Mouse (Mus musculus) activated CD4-positive, CD25-positive, alpha-beta regulatory T cell, adult 4 months (primary cell): ENCODE results near the gene Tmed1. TPM values are rescaled to one million over a fixed set of nuclear protein-coding genes. Genes with fewer than 3 reads are reported as not detected.
A peak's percentile ranks its signal among the peaks of the same experiment; 100 is the strongest.
"Not testable (repeated sequence)": the region's sequence is repeated elsewhere in the genome, so short reads cannot be mapped to it uniquely, and the experiment has no call there.

ENCODE experiments used
- ATAC-seq: one replicate; pipeline ENCODE4 v1.8.0; 2017
- polyA plus RNA-seq, 2 experiments: library from polyadenylated mRNA; unstranded; fragments of 100-300 nt; shearing (Covaris generic); gene quantifications; one replicate each; pipeline ENCODE4 v1.2.1; 2017

The Tmed1 gene
- polyA plus RNA-seq, 2 experiments from 2014 or later, result 2.7 to 3.1 TPM

DNA sequence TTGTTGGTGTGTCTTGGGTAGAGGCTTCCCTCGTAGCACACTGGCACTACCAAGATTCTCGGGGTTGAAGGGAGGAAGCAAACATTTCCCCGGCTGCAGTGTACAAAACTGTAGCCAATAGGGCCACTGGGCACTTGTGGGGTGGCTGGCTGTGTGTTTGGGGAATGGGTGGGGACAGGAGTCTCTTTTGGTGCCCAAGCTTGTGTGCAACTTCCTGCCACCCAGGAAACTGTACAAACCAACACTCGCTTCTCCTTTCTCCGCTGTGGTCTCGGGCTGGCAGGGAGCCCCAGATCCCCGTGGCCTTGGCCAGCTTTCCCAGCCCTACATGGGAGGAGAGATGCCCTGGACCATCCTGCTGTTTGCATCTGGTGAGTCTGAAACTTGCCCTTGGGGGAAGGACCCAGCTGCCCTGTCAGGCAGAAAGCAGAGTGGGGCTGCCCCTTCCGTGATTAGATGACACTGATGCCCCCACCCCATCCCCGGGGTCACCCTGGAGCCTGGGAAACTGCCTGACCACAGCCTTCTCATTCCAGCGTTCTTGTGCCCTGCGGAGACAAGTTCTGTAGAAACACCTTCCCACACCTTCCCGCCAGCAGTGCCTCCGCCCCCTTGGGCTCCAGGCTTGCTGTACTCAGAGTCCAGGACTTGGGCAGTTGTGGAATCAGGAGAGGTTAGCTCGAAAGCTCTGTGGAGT is 16.0 kb upstream of the Tmed1 start, which contains the start of gene AB124611:
Gene AB124611 (plus strand): TSS at position 240 of the 697 bp plus-strand sequence.
- peak; percentile 89 for ATAC-seq

DNA sequence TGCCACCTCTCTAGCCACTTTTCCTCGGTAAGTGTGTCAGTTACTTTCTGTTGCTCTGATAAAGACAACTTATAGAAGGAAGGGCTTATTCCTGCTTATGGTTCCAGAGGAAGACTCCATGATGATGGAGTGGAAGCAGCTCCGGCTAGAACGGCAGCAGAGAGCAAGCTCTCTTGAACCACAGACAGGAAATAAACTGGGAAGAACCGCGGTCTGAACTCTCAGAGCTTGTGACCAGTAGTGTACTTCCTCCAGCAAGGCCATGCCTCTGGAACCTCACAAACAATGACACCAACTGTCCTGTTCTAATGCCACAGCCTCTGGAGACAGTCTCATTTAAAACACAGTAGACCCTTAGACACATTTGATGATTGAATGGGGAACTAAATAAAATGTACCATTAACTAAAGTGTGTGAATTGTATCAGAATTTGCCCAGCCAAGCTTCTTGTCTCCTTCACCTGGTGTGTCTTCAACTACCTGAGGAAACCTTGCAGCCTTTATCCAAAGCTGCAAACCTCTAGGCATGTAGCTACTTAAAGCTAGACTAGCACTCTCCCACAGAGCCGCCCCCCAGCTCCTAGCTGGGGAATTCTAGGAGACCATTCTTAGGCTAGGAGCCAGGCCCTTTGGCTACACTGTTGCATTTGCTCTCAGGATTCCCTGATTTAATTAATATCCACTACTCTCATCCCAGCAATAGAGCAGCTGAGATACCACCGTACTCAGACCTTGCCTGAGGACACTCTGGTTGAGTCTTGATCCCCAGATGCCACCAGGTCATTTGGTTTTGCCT is 15.3 kb upstream of the Tmed1 start:
- ATAC-seq, result no peak

DNA sequence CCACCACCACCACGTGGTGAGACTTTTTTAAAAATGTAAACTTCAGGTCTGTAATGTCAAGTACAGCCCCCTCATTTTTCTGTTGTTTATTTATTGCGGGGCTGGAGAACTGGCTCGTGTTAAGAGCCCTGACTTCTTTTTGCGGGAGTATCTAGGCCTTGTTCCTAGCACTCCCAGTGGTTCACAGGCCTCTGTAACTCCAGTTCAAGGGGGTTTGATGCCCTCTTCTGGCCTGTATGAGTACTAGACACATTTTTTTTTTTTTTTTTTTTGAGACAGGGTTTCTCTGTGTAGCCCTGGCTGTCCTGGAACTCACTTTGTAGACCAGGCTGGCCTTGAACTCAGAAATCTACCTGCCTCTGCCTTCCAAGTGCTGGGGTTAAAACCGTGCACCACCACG is 8.6 kb upstream of the Tmed1 start:
- ATAC-seq, result not testable (repeated sequence)

DNA sequence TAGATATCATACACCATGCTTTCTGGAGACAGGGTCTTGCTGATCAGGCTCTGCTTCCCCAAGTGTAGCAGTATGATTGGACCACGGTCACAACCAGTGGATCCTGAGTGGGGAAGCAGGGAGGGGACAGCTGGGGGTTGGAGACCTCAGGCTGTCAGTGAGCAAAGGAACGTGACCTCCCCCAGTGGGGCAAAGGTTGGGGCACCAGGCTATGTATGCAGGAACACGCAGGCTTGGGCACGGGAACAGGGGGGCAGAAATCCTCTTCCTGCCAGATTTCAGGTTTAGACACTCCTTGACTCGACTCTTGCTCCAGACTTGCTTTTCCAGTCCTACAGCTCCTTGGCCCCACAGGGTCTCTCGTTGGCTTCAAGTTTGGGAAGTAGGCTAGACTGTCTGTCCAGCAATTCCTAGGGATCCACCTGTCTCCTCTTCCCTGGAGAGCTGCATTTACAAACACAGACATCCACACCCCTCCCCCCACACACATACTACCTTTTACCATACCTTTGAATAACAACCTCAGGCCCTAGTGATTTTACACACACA is 8.0 kb upstream of the Tmed1 start:
- no peak for ATAC-seq

DNA sequence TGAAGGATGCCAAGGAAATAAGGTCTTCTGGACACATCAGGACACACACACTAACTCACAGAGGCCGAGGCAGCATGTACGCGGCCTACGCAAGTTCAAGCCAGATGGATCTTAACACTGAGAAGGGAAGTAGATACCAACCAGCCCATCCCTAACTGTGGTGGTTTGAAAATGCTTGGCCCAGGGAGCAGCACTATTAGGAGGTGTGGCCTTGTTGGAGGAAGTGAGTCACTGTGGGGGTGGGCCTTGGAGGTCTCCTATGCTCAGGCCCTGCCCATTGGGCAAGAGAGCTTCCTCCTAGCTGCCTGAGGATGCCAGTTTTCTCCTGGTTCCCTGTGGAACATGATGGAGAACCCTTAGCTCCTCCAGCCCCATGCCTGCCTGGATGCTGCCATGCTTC is 3.4 kb upstream of the Tmed1 start:
- no peak for ATAC-seq

DNA sequence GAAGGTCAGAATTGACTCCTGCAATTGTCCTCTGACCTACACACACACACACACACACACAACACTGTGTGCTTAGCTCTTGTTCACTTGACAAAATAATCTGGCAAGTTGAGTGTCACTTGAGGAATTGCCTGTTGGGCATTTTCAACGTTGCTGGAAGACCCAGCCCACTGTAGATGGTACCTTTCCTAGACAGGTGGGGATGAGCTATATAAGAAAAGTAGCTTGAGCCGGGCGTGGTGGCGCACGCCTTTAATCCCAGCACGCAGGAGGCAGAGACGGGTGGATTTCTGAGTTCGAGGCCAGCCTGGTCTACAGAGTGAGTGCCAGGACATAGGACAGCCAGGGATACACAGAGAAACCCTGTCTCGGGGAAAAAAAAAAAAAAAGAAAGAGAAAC is 1.0 kb upstream of the Tmed1 start:
- ATAC-seq, result no peak

DNA sequence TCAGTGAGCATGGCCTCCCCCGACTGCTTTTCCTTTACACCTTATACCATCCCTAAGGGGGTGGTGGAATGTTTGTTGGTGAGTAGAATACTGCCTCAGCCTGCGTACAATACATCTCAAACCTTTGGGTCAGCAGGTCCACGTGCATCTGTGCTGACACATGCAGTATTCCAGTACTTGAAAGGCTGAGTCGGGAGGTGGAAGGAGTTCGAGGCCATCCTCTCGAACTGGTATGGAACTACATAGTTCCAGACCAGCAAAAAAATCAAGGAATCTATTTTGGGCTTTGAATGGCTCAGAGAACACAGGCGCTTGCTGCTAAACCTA is 600 bp upstream of the Tmed1 start:
- no peak for ATAC-seq

DNA sequence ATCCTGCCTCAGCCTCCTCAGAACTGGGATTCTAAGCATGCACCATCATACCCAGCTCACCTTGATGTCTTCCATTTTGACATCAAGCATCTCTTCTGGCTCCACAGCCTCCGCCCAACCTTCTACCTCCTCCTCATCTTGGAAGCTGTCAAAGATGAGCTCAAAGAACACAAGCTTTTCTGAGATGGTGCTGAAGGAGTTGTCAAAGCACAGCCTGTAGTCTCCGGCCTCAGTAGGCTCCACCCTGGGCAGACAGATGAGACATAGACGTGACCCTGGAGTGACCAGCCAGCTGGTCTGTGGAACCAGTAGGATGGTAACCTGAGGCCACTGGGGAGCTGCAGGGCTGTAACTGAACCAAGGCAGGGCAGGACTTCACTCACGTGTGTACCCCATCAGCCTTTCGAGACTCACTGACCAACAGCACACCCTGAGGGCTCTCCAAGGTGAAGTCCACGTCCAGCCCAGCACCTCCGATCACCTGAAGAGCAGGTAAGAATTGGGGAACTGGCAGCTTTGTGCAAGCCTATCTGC is 1.1 kb downstream of the Tmed1 start:
- no peak for ATAC-seq

DNA sequence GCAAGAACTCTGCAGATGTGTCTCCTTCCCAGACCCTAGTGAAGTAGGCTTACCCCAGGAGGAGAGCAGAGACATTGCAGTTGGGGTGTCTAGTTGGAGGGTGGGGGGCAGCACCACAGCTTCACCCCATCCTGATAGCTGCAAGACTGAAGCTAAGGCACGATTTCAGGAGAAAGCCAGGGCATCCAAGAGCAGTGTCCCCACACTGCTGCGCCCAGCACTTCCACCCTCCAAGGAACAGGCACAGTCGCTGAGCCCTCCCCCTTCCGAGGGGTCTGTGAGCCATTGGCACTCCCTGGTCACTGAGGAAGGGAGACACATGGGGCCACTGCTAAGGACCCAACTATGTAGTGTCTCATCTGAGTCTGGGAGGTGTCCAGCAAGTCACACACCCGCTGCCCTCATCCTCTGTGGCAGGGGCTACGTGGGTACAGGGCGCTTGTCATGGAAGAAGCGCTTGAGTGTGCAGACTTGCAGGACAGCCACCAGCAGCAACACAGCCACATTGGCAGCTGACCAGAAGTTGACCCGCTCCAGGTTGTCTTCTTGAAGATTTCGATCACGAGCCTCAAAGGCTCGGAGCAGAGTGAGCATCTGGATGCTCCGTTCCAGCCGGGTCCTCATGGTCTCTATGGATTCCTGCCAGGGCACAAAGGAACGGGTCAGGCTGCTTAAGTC is 2.2 kb downstream of the Tmed1 start:
- no peak for ATAC-seq

DNA sequence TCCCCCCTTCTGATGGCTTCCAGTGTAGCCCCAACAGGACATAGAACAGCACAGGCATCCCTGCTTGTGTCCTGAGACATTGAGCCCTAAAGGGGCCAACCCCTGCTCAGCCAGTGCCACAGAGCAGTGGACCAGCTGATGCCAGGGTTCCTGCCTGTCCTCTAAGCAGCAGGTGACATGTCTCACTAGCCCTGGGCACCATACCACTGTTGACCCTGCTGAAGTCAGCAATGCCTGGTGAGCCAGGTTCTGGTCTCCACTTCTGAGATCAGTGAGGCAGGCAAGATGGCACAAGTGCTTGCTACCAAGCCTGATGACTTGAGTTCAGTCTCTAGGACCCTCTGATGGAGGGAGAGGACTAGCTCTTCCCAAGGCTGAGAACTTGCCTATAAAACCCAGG is 4.3 kb downstream of the Tmed1 start:
- no peak for ATAC-seq

DNA sequence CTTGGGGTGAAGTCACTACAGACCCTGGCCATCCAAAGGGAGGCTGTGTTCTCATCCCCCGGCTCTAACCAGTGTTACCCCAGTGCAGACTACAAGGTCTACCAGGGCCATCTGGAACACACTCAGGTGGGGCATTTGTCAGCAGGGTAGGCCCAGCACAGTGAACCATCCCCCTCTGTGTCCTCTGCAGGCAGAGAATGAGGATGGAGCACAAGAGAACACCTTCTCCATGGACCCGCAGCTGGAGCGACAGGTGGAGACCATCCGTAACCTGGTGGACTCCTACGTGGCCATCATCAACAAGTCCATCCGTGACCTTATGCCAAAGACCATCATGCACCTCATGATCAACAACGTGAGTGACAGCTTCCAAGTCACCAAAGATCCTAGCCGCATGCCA is 6.7 kb downstream of the Tmed1 start:
- ATAC-seq, result no peak

DNA sequence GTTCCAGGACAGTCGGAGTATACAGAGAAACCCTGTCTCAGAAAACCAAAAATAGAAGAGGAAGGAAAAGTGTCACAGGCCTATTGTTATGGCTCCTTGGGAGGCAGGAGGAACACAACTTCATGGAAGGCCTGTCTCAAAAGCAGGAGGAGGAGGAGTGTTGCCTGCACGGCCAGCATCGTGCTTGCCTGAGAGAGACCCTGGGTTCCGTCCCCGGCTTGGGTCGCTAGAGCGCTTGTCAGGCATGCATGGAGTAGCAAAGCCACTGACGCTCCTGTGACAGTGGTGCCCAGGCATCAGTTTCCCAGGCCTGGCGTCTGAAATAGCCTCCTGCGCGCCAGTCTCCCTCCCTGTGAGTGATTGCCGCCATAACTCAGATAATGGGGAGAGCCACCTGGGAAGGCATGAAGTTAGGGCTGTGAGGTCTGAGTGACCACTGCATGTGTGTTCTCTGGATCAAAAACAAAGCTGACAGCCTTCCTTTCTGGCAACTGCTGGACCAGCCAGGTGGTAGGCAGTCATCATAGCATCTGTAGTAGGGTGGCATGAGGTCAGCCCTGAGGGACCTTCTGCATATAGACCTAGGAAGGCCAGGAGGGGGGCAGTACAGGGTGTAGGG is 11.7 kb downstream of the Tmed1 start:
- ATAC-seq, result no peak

DNA sequence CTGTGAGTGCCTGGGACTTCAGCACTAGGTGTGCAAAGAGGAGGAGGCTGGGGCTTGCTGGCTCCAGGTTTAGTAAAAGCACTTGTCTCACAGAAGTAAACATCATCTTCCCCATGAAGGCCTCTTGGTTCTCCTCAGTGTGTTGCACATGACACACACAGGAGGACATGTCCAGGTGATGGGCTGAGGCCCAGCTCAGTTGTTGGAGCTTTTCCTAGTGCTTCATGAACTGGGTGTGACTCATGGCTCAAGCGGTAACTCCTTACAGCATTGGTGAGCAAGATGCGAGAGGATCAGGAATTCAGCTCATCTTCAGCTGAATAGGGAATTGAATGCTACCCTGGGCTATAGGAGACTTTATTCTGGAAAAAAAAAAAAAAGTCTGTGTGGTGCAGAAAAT is 12.4 kb downstream of the Tmed1 start:
- ATAC-seq, result no peak

DNA sequence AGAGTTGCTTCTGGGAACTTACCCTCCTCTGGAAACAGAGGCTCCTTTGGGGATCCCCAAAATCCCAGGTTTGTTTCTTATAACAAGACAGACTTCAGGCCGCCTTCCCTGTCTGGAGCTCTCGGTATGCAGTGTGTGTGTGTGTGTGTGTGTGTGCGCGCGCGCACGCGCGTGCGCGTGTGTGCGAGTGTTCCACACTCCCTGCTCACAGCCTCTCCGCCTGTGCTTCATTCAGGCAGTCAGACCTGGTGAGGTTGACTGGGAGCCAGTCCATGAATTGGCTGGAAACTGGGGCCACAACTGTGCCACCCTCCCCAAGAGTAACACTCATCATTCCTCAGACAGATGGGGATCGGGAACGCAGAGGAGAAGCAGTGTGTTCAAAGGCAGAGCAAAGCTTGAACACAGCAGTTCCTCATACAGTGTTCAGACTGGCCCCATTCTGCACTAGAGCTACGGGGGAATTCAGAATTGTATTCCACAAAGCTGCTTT is 13.0 kb downstream of the Tmed1 start:
- ATAC-seq, result no peak

DNA sequence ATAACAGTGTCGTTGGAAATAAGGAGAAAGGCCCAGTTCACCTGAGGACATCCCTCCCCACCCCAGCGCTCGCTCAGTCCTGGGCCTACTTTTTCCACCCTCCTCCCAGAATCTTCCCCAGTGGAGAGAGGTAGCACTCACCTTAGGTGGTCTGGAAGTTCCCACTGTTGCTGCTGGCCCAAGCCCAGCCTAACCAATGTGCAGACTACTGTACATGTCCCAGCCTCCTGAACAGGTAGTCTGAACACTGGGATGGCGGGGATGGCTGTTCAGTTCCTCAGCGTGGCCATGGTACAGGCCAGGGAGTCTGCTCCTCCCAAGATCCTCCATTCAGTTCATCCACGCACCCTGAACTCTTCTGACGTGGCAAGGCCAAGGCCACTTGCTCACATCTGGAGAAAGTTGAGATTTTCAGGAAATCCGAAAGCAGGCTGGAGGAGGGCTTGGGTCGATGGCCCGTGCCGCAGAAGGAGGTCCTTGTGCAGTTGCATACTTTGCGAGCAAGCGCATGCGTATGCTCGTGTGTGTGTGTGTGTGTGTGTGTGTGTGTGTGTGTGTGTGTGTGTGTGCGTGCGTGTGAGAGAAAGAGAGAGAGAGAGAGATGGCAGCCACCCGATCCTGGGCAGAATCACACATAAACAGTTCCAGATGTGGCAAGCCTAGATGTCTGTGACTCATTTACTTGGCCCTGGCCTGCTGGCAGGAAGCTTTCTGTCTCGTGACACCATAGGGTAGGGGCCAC is 13.6 kb downstream of the Tmed1 start:
- ATAC-seq, result no peak

DNA sequence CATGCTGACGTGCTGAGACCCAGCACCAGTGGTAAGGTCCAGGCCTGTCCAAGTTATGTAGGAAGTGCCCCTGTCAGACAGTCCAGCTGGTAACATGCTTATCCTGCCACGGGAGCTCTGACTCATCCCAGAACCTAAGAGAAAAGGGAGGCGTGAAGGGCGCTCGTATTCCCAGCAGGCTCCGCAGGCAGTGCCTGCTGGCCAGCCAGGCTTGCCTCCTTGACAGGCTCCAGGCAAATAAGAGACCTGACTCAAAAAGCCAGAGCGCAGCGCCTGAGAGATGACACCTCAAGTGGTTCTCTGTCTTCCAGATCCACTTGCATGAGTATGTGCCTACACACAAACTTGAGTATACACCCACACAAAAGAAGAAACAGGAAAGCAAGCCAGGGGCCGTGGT is 15.3 kb downstream of the Tmed1 start:
- no peak for ATAC-seq

DNA sequence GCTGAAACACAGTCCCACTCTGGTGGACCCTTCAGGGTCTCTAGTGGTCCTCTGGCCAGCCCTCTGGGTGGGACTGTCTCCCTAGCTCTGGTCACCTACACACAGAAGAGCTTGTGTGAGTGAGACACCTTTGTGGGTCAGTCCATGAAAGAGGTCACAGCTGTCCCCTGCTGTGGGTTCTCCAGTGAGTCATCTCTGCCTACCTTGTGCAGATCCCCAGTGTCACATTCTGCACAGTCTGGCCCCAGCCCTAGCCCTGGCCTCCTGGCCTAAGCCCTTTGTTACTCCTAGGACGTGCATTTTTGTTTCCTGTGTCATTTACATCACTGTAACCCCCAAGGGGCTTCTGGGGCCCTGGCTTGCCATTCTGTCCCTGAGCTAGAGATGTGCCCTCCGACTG is 16.1 kb downstream of the Tmed1 start:
- ATAC-seq, result no peak

DNA sequence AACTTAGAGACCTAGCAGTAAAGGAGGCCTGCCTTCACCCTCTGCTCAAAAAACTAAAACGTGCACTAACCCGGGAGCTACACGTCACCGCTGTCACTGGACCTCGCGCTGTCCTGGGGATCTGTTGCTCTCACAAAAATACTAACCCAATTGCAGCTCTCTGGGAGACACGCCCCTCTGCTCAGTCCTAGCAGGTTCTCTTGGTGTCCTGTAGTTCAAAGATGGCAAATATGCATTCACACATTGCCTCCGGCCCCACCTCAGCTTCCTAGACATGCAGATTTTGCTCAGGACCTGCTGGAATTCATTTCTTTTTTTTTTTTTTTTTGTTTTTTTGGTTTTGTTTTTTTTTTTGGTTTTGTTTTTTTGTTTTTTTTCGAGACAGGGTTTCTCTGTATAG is 19.4 kb downstream of the Tmed1 start:
- no peak for ATAC-seq

DNA sequence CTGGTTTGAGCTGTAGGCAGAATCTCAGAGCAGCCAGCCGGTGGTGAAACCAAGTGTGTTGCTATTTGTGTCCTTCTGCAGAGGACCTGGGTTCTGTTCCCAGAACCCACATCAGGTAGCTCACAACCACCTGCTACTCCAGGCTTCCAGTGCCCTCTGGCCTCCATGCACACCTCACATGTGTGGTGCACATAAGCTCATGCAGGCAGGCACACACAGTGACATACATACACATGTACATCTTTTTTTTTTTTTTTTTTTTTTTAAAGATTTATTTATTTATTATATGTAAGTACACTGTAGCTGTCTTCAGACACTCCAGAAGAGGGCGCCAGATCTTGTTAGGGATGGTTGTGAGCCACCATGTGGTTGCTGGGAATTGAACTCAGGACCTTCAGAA is 21.8 kb downstream of the Tmed1 start:
- not testable (repeated sequence) for ATAC-seq

DNA sequence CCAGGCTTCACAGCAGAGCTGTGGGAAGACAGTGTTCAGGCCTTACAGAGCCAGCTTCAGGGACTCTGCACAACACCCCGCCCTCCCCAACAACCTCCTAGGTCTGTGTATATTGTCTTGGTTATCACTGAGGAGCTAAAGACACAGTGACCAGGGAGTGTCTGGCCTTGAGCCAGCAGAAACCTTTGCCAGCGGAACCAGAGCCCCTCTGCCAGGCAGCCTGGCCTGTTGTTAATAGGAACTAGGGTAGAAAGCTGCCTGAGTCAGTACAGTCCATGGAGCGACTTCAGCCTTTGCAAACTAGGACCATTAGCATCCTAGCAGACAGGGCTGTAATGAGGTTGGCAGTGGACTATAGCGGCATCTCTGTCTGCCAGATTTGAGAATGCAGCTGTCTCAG is 26.0 kb downstream of the Tmed1 start:
- ATAC-seq, result no peak

DNA sequence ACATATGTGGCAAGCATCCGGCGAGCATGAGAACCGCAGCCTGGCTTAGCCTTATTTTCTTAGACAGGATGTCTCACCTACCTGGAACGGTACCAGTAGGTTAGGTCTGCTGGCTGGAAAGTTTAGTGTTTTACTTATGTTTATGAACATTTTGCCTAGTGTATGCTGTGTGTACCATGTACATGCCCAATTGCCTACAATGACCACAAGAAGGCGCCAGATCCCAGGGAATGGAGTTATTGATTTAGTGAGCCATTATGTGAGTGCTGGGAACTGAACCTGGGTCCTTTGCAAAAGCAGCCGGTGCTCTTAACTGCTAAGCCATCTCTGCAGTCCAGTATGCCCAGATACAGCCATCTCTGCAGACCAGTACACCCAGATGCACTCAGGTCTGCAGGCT is 32.3 kb downstream of the Tmed1 start:
- ATAC-seq, result no peak

DNA sequence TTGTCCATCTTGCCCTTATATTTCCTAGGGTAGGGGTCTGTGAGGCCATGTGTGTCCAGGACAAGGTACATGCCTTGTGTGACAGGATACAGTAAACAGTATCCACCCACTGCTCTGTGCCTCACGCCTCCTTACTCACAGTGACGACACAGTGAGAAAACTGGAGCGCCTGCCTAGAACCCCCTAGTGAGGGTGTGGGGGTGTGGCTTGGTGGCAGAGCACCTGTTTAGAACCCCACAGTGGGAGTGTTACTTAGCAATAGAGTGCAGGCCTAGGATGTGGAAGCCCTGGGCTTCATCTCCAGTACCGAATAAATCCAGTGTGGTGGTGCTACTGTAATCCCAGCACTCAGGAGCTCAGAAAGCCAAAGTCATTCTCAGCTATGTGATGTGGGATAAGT is 37.1 kb downstream of the Tmed1 start:
- no peak for ATAC-seq
